Mouse (Mus musculus) limb, embryonic 14.5 days (tissue): Measurements from ENCODE around the gene Hspa4l. TPM values are rescaled to one million over a fixed set of nuclear protein-coding genes. Genes with fewer than 3 reads are reported as not detected.

Source experiments
- ATAC-seq: fragments of 200-750 bp; cut with Nextera tagmentation; 2 replicates; pipeline ENCODE4 v1.8.0; 2017; ENCODE audit warnings: low read depth, moderate number of reproducible peaks, moderate TSS enrichment; ENCODE audit not compliant: low FRiP score
- DNase-seq: peaks from one replicate; pipeline ENCODE4 v3.0.0-alpha.2; 2015; ENCODE audit warnings: low spot score
- H3K27ac ChIP-seq: fragments of 300-500 bp; sonication (generic); replicated peaks from 2 replicates; pipeline ENCODE4 v1.5.1; 2014; ENCODE audit warnings: low read depth, mild to moderate bottlenecking, low read length, moderate library complexity, mixed read lengths
- H3K27me3 ChIP-seq: fragments of 300-500 bp; sonication (generic); 2 replicates; pipeline ENCODE4 v1.6.1; 2014; ENCODE audit warnings: low read length, mixed read lengths; ENCODE audit not compliant: control insufficient read depth, insufficient read depth
- H3K36me3 ChIP-seq: fragments of 300-500 bp; sonication (generic); 2 replicates; pipeline ENCODE4 v1.6.1; 2014; ENCODE audit warnings: mild to moderate bottlenecking, low read length, moderate library complexity, mixed read lengths; ENCODE audit not compliant: control insufficient read depth, insufficient read depth
- H3K4me1 ChIP-seq: fragments of 300-500 bp; sonication (generic); 2 replicates; pipeline ENCODE4 v1.6.1; 2014; ENCODE audit warnings: antibody characterized with exemption, low read length, mixed read lengths; ENCODE audit not compliant: control insufficient read depth, insufficient read depth
- H3K4me2 ChIP-seq: fragments of 300-500 bp; sonication (generic); replicated peaks from 2 replicates; pipeline ENCODE4 v1.6.1; 2014; ENCODE audit warnings: low read depth, mild to moderate bottlenecking, low read length, moderate library complexity; ENCODE audit not compliant: severe bottlenecking
- H3K4me3 ChIP-seq: fragments of 300-500 bp; sonication (generic); replicated peaks from 2 replicates; pipeline ENCODE4 v1.5.1; 2014; ENCODE audit warnings: low read length
- H3K9ac ChIP-seq: fragments of 300-500 bp; sonication (generic); 2 replicates; pipeline ENCODE4 v1.6.1; 2014; ENCODE audit warnings: mild to moderate bottlenecking, low read depth, low read length, moderate library complexity; ENCODE audit not compliant: severe bottlenecking
- H3K9me3 ChIP-seq: fragments of 300-500 bp; sonication (generic); 2 replicates; pipeline ENCODE4 v1.6.1; 2016; ENCODE audit warnings: low read length; ENCODE audit not compliant: control insufficient read depth
- POLR2A ChIP-seq: fragments of 200-500 bp; IDR thresholded peaks from 2 replicates; pipeline ENCODE4 v1.8.0; 2012; ENCODE audit warnings: inconsistent platforms, mild to moderate bottlenecking, moderate library complexity, borderline replicate concordance; ENCODE audit not compliant: insufficient read depth, insufficient read length; ENCODE audit errors: extremely low read depth
- WGBS: fragments of 180-500 bp; shearing (Covaris S2); extraction: QIAGEN DNeasy Blood & Tissue Kit; methylation state at CpG from one replicate; pipeline ENCODE4 v1.1.7; 2014; 5-methylcytosine and 5-hydroxymethylcytosine counted together
- polyA plus RNA-seq, 2 experiments: library from polyadenylated mRNA; depleted of rRNA in 1 of 2; stranded (reverse) in 1 of 2; unstranded in 1 of 2; fragments of >200 nt; fragmentation: Nextera tagmentation in 1 of 2; extraction: Ambion mirVana in 1 of 2; gene quantifications; 2 replicates each; pipeline versions ENCODE4 v1.2.1 to v1.2.3; 2012 to 2014

Gene Hspa4l
- polyA plus RNA-seq, 2 experiments: 1.9 to 6.7 TPM

- Histone ChIP-seq H3K9me3 (no peaks in the 10 kb centered on the region), H3K36me3 (no peaks in the 10 kb centered on the region), H3K27me3 (no peaks in the 10 kb centered on the region), H3K9ac (no peak overlapping the region), H3K27ac (no peak overlapping the region), H3K4me3 (no peak overlapping the region), H3K4me1 (no peaks in the 10 kb centered on the region), H3K4me2 (no peak overlapping the region)
- DNase-seq (no peak), ATAC-seq (no peak)
- no peak for TF ChIP-seq POLR2A
- WGBS: 35% methylated on average over 1 of the region's 1 CpGs
Observed at GRCm38 (mm10) chr3:40716056-40716455, 28.2 kb upstream of the Hspa4l start.

- ATAC-seq: no peak
Observed at GRCm38 (mm10) chr3:40719022-40719421, 25.3 kb upstream of the Hspa4l start.

GRCm38 (mm10) chr3:40738381-40738912 is 5.8 kb upstream of the Hspa4l start:
- WGBS: 75% methylated on average over 6 of the region's 6 CpGs
- Histone ChIP-seq H3K9me3 (no peaks in the 10 kb centered on the region), H3K4me2 (no peak overlapping the region), H3K27ac (no peak overlapping the region), H3K27me3 (no peaks in the 10 kb centered on the region), H3K36me3 (no peaks in the 10 kb centered on the region), H3K9ac (no peak overlapping the region), H3K4me1 (no peaks in the 10 kb centered on the region), H3K4me3 (no peak overlapping the region)
- TF ChIP-seq POLR2A: no peak
- ATAC-seq (no peak), DNase-seq (no peak)

More at GRCm38 (mm10) chr3:40719022-40719421, 25.3 kb upstream of the Hspa4l start:
- no peak overlapping the region for H3K27ac ChIP-seq
- H3K4me3 ChIP-seq: no peak overlapping the region
- no peaks in the 10 kb centered on the region for H3K27me3 ChIP-seq
- DNase-seq: no peak
- 86% methylated on average over 3 of the region's 3 CpGs for WGBS
- H3K4me2 ChIP-seq: no peak overlapping the region
- TF ChIP-seq POLR2A: no peak
- H3K36me3 ChIP-seq: no peaks in the 10 kb centered on the region
- no peaks in the 10 kb centered on the region for H3K4me1 ChIP-seq
- no peaks in the 10 kb centered on the region for H3K9me3 ChIP-seq
- no peak overlapping the region for H3K9ac ChIP-seq

GRCm38 (mm10) chr3:40744836-40745660 is 753 bp downstream of the Hspa4l start:
- DNase-seq (peak; percentile 82), ATAC-seq (peak; percentile 94)
- H3K27ac ChIP-seq: no peak overlapping the region
- WGBS: 0% methylated on average over 41 of the region's 93 CpGs
- peak overlapping the region; percentile 71 for H3K4me3 ChIP-seq
- H3K9ac ChIP-seq: peak overlapping the region; percentile 62
- TF ChIP-seq POLR2A: no peak
- H3K9me3 ChIP-seq: no peaks in the 10 kb centered on the region
- H3K27me3 ChIP-seq: peaks cover 7% of the 10 kb centered on the region; the same call in 1 of the 2 replicates
- H3K4me1 ChIP-seq: peaks cover 9% of the 10 kb centered on the region; the same call in 1 of the 2 replicates
- peak overlapping the region; percentile 92 for H3K4me2 ChIP-seq
- no peaks in the 10 kb centered on the region for H3K36me3 ChIP-seq

- TF ChIP-seq POLR2A: no peak
- WGBS: 8% methylated on average over 30 of the region's 37 CpGs
- no peak overlapping the region for H3K27ac ChIP-seq
- ATAC-seq (peak; percentile 51), DNase-seq (no peak)
- peaks cover 7% of the 10 kb centered on the region; the same call in 1 of the 2 replicates for H3K27me3 ChIP-seq
- no peaks in the 10 kb centered on the region for H3K9me3 ChIP-seq
- peaks cover 9% of the 10 kb centered on the region; the same call in 1 of the 2 replicates for H3K4me1 ChIP-seq
- peak overlapping the region; percentile 62 for H3K9ac ChIP-seq
- H3K36me3 ChIP-seq: no peaks in the 10 kb centered on the region
- peak overlapping the region; percentile 92 for H3K4me2 ChIP-seq
- peak overlapping the region; percentile 71 for H3K4me3 ChIP-seq
Observed at GRCm38 (mm10) chr3:40745661-40746547, 1.6 kb downstream of the Hspa4l start.
